Mouse (Mus musculus) CH12.LX (cell line): ENCODE measurements around the gene Trim16. TPM values are rescaled to one million over a fixed set of nuclear protein-coding genes. Genes with fewer than 3 reads are reported as not detected.

Source experiments
- DNase-seq: peaks from one replicate; pipeline ENCODE4 v3.0.0-alpha.2; 2013; ENCODE audit errors: extremely low read depth
- H3K27ac ChIP-seq: 2 replicates; pipeline ENCODE4 v1.5.1; 2012; ENCODE audit warnings: low read depth, mild to moderate bottlenecking, control low read depth, moderate library complexity; ENCODE audit not compliant: insufficient read depth
- H3K27me3 ChIP-seq: replicated peaks from 2 replicates; pipeline ENCODE3; 2012; ENCODE audit warnings: inconsistent platforms
- H3K36me3 ChIP-seq, 2 experiments: replicated peaks in 1 of 2; 2 replicates each; pipeline versions ENCODE3 to v1.6.1; 2012; ENCODE audit warnings: inconsistent platforms in 1 of 2, low read length in 1 of 2, mild to moderate bottlenecking in 1 of 2, mixed read lengths in 1 of 2, moderate library complexity in 1 of 2; ENCODE audit not compliant: control insufficient read depth in 1 of 2, insufficient read depth in 1 of 2
- H3K4me1 ChIP-seq, 2 experiments: 2 replicates each; pipeline ENCODE4 v1.6.1; 2012; ENCODE audit warnings: inconsistent platforms in 1 of 2, moderate library complexity in 1 of 2; ENCODE audit not compliant: insufficient read depth in 2 of 2, control insufficient read depth in 1 of 2
- H3K4me2 ChIP-seq: 2 replicates; pipeline ENCODE4 v1.6.1; 2012; ENCODE audit warnings: low read depth, mild to moderate bottlenecking, control low read depth; ENCODE audit not compliant: poor library complexity, insufficient read depth, severe bottlenecking
- H3K4me3 ChIP-seq, 3 experiments: fragments of 150-350 bp in 1 of 3; sonication (generic) in 1 of 3; replicated peaks in 1 of 3; 2 replicates each; pipeline versions ENCODE3 to v1.5.1; 2011 to 2012; ENCODE audit warnings: low read depth in 2 of 3, low read length in 2 of 3, mild to moderate bottlenecking in 2 of 3, moderate library complexity in 2 of 3, control low read depth in 1 of 3, improper control_type of control experiment in 1 of 3, inconsistent platforms in 1 of 3, mixed read lengths in 1 of 3; ENCODE audit not compliant: poor library complexity in 1 of 3
- H3K79me2 ChIP-seq: replicated peaks from 2 replicates; pipeline ENCODE4 v1.6.1; 2012; ENCODE audit warnings: mild to moderate bottlenecking, moderate library complexity; ENCODE audit not compliant: control insufficient read depth, poor library complexity, insufficient read depth, severe bottlenecking; ENCODE audit errors: extremely low read depth
- H3K9ac ChIP-seq: 2 replicates; pipeline ENCODE4 v1.6.1; 2012; ENCODE audit warnings: low read depth, mild to moderate bottlenecking, control low read depth, moderate library complexity; ENCODE audit not compliant: insufficient read depth
- H3K9me3 ChIP-seq: replicated peaks from 2 replicates; pipeline ENCODE3; 2012; ENCODE audit warnings: low read length, inconsistent platforms, mixed read lengths
- BHLHE40 ChIP-seq: IDR thresholded peaks from 2 replicates; pipeline ENCODE4 v1.6.1; 2011; ENCODE audit warnings: mild to moderate bottlenecking, low read depth, low read length, improper control_type of control experiment
- CHD2 ChIP-seq: IDR thresholded peaks from 2 replicates; pipeline ENCODE4 v1.6.1; 2011; ENCODE audit warnings: low read length, improper control_type of control experiment
- E2F4 ChIP-seq: IDR thresholded peaks from 2 replicates; pipeline ENCODE4 v1.6.1; 2011; ENCODE audit warnings: low read depth, low read length, improper control_type of control experiment; ENCODE audit not compliant: insufficient replicate concordance
- EP300 ChIP-seq: IDR thresholded peaks from 2 replicates; pipeline ENCODE4 v1.6.1; 2011; ENCODE audit warnings: low read length, improper control_type of control experiment
- HCFC1 ChIP-seq: IDR thresholded peaks from 2 replicates; pipeline ENCODE4 v1.6.1; 2012; ENCODE audit warnings: low read depth, mild to moderate bottlenecking, inconsistent platforms, low read length, improper control_type of control experiment
- JUND ChIP-seq: conservative IDR thresholded peaks from 2 replicates; pipeline ENCODE4 v1.6.1; 2011; ENCODE audit warnings: low read depth, low read length, improper control_type of control experiment
- KAT2A ChIP-seq: IDR thresholded peaks from 2 replicates; pipeline ENCODE4 v1.6.1; 2012; ENCODE audit warnings: low read length, improper control_type of control experiment, inconsistent platforms; ENCODE audit not compliant: insufficient replicate concordance
- MEF2A ChIP-seq: IDR thresholded peaks from 2 replicates; pipeline ENCODE4 v1.6.1; 2014; ENCODE audit warnings: low read depth, mild to moderate bottlenecking, inconsistent platforms, low read length, improper control_type of control experiment, borderline replicate concordance
- USF2 ChIP-seq: conservative IDR thresholded peaks from 2 replicates; pipeline ENCODE4 v1.6.1; 2011; ENCODE audit warnings: low read depth, low read length, improper control_type of control experiment
- ZC3H11A ChIP-seq: IDR thresholded peaks from 2 replicates; pipeline ENCODE4 v1.6.1; 2012; ENCODE audit warnings: low read depth, mild to moderate bottlenecking, inconsistent platforms, low read length, improper control_type of control experiment
- ZMIZ1 ChIP-seq: IDR thresholded peaks from 2 replicates; pipeline ENCODE4 v1.6.1; 2012; ENCODE audit warnings: low read depth, mild to moderate bottlenecking, inconsistent platforms, low read length, improper control_type of control experiment
- dilution Hi-C: fragments of 300-500 bp; cut with MboI; formaldehyde crosslinking; loops from 2 replicates; pipeline ENCODE4 v1.14.3; 2020; ENCODE audit warnings: low sequenced_read_pairs; ENCODE audit not compliant: extremely low pct_unique_long_range_greater_than_20kb, extremely low pct_ligation_motif_present
- in situ Hi-C: fragments of 300-500 bp; cut with MboI; formaldehyde crosslinking; loops from 3 replicates; pipeline ENCODE4 v1.14.3; 2019; ENCODE audit warnings: low sequenced_read_pairs, low pct_ligation_motif_present, low pct_unique_long_range_greater_than_20kb, mixed read lengths
- polyA plus RNA-seq: library from polyadenylated mRNA; unstranded; fragments of >175 nt; gene quantifications from 2 replicates; pipeline ENCODE4 v1.2.1, GENCODE M21; 2012; ENCODE audit warnings: low read depth; ENCODE audit not compliant: insufficient read length
- total RNA-seq, 2 experiments: library from RNA; depleted of rRNA; stranded (reverse); fragments of 300-350 nt in 1 of 2; fragments of >200 nt in 1 of 2; gene quantifications; 2 replicates each; pipeline ENCODE4 v1.2.3; 2012 to 2014

Trim16 gene
- total and polyA plus RNA-seq, 3 experiments: not detected

- H3K79me2 ChIP-seq: no peaks in the 10 kb centered on the region
- no peak overlapping the region for H3K4me2 ChIP-seq
- in situ Hi-C loops (no loop called here), dilution Hi-C loops (no loop called here)
- DNase-seq: no peak
- peaks cover 0 to 13% of the 10 kb centered on the region in 2 experiments; a peak in 2 of 4 replicates for H3K4me1 ChIP-seq
- TF ChIP-seq USF2: no peak
- TF ChIP-seq JUND: no peak
- no peak for TF ChIP-seq ZC3H11A
- no peak for TF ChIP-seq KAT2A
- TF ChIP-seq HCFC1: no peak
- no peak for TF ChIP-seq MEF2A
- no peak for TF ChIP-seq CHD2
- TF ChIP-seq EP300: no peak
- no peak for TF ChIP-seq BHLHE40
- TF ChIP-seq E2F4: no peak
- no peak for TF ChIP-seq ZMIZ1
- peaks cover 62 to 96% of the 10 kb centered on the region in 2 experiments for H3K36me3 ChIP-seq
- no peaks in the 10 kb centered on the region for H3K9me3 ChIP-seq
- H3K9ac ChIP-seq: no peak overlapping the region
- no peak overlapping the region for H3K4me3 ChIP-seq
- no peaks in the 10 kb centered on the region for H3K27me3 ChIP-seq
- no peak overlapping the region for H3K27ac ChIP-seq
These were observed 71.7 kb downstream of the Trim16 start for GRCm38 (mm10) chr11:62891763-62892162.

Other genes starting within 250 kb of the Trim16 start
- gene Trpv2, start 245.7 kb upstream of the Trim16 start, total RNA-seq (2012; rRNA removed): 58.7 and 59.3 TPM in 2 replicates
- gene Trpv2, start 245.7 kb upstream of the Trim16 start, total RNA-seq (2014; rRNA removed): 36.0 and 39.2 TPM in 2 replicates
- 42.3 and 46.2 TPM in 2 replicates for gene Trpv2, start 245.7 kb upstream of the Trim16 start, polyA plus RNA-seq
- 2.9 and 12.6 TPM in 2 replicates for gene Lrrc75a, start 171.7 kb upstream of the Trim16 start, total RNA-seq (2012; rRNA removed)
- 1.3 and 1.6 TPM in 2 replicates for gene Lrrc75a, start 171.7 kb upstream of the Trim16 start, total RNA-seq (2014; rRNA removed)
- gene Lrrc75a, start 171.7 kb upstream of the Trim16 start, polyA plus RNA-seq: 1.8 and 2.7 TPM in 2 replicates
- gene Mmgt2, start 171.6 kb upstream of the Trim16 start, total RNA-seq (2012; rRNA removed): 47.9 and 60.7 TPM in 2 replicates
- gene Mmgt2, start 171.6 kb upstream of the Trim16 start, total RNA-seq (2014; rRNA removed): 41.2 and 49.2 TPM in 2 replicates
- gene Mmgt2, start 171.6 kb upstream of the Trim16 start, polyA plus RNA-seq: 61.4 and 65.9 TPM in 2 replicates
- gene Zfp287, start 88.3 kb upstream of the Trim16 start, total RNA-seq (2012; rRNA removed): 6.2 and 7.3 TPM in 2 replicates
- gene Zfp287, start 88.3 kb upstream of the Trim16 start, total RNA-seq (2014; rRNA removed): 4.6 and 4.8 TPM in 2 replicates
- 5.7 TPM in 2 replicates for gene Zfp287, start 88.3 kb upstream of the Trim16 start, polyA plus RNA-seq
- gene Gm10428, start 67.1 kb upstream of the Trim16 start, total RNA-seq (2012; rRNA removed): not detected in 2 replicates
- gene Gm10428, start 67.1 kb upstream of the Trim16 start, total RNA-seq (2014; rRNA removed): not detected in 2 replicates
- gene Gm10428, start 67.1 kb upstream of the Trim16 start, polyA plus RNA-seq: not detected in 2 replicates
- gene Zfp286, start 30.8 kb upstream of the Trim16 start, total RNA-seq (2012; rRNA removed): not detected in 2 replicates
- not detected in 2 replicates for gene Zfp286, start 30.8 kb upstream of the Trim16 start, total RNA-seq (2014; rRNA removed)
- gene Zfp286, start 30.8 kb upstream of the Trim16 start, polyA plus RNA-seq: not detected in 2 replicates
- 0.50 and 0.59 TPM in 2 replicates for gene Fbxw10, start 26.8 kb downstream of the Trim16 start, total RNA-seq (2012; rRNA removed)
- 0.78 and 0.88 TPM in 2 replicates for gene Fbxw10, start 26.8 kb downstream of the Trim16 start, total RNA-seq (2014; rRNA removed)
- gene Fbxw10, start 26.8 kb downstream of the Trim16 start, polyA plus RNA-seq: 0.87 and 1.4 TPM in 2 replicates
- gene Tvp23b, start 59.2 kb downstream of the Trim16 start, total RNA-seq (2012; rRNA removed): 57.7 and 62.2 TPM in 2 replicates
- gene Tvp23b, start 59.2 kb downstream of the Trim16 start, total RNA-seq (2014; rRNA removed): 68.7 and 71.2 TPM in 2 replicates
- 39.6 and 40.9 TPM in 2 replicates for gene Tvp23b, start 59.2 kb downstream of the Trim16 start, polyA plus RNA-seq
- not detected in 2 replicates for gene Cdrt4, start 131.0 kb downstream of the Trim16 start, total RNA-seq (2012; rRNA removed)
- gene Cdrt4, start 131.0 kb downstream of the Trim16 start, total RNA-seq (2014; rRNA removed): not detected in 2 replicates
- gene Cdrt4, start 131.0 kb downstream of the Trim16 start, polyA plus RNA-seq: not detected in 2 replicates
- gene Tekt3, start 241.4 kb downstream of the Trim16 start, total RNA-seq (2012; rRNA removed): not detected in 2 replicates
- gene Tekt3, start 241.4 kb downstream of the Trim16 start, total RNA-seq (2014; rRNA removed): not detected in 2 replicates
- not detected in 2 replicates for gene Tekt3, start 241.4 kb downstream of the Trim16 start, polyA plus RNA-seq